Mouse (Mus musculus): ENCODE measurements at regions not wholly inside any gene's neighbourhood (a gene's known extent, or its start where the extent isn't known, plus 50 kb on each side); places are given as distances from the start of the nearest gene placed in this dataset.

DNA sequence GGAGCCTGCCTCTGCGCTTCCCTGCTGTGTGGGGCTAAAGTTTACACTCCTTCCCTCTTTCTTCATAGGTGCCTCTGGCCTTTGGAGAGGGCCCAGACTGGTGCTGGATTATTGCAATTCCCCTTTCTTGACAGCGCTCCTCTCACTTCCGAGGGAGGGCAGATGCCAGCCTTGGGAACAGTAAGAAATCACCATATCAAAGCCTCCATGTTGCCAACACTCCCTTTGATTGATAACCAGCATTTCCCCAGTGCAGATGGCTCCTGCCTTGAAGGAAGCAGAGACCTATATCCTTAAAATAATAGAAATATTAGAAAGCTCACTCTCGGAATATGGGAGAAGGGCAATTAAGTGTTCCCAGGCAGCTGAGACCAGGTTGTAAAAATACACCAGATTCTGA lies 63.1 kb upstream of the Cep295 start:
- no peak for DNase-seq (ENCODE audit: low read depth)

DNA sequence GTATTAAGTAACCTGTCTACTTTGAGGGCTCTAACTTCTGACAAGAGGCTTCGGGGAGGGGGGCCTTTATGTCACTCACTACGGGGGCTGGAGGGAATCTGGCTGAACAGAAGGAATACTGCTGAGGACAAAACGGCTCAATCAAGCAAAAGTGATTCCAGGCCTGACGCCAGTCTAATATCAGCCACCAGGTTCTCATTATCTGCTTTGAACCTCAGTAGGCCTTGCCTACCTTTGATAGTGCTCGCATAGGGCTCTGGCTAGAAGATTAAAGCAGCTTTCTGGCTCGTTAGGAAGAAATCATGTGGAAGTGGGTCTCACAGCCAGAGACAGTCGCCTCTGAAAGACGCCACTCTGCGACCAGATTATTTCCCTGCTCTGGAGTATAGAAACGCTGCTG lies 64.3 kb upstream of the Cep295 start:
- no peak for DNase-seq (ENCODE audit: low read depth)

- peak; percentile 2 for DNase-seq (ENCODE audit: low read depth)
These were observed 59.0 kb upstream of the Smco4 start for GRCm38 (mm10) chr9:15434279-15434678.

DNA sequence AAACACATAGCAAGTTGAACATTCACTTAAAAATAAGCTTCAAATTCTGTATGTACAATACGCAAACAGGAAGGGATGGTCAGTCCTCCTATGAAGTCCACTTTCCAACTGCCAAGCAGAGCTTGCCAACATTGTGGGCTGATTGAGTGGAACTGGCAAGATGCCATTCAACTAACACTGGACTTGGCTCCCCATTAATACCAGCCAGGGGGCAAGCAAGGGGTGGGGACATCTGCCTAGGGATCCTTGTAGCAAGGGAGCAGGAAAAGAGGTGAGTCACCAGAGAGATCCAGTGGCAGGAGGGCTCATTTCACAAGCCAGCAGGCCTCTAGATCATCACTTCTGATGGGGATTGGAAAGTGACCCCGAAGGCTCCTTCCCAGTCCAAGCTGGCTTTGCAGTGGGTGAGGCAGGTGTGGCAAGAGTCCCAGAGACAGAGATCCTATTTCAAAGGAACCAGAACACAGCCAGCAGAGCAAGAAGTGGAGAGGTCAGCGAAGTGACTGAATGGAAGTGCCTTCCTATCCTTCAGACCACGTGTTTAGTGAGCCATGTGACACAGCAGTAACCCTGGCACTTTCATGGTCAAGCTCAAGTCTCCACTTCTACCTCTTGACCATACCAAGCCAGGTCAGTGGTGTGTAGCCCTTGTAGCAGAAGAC lies 53.8 kb upstream of the Smco4 start:
- DNase-seq (ENCODE audit: low read depth): no peak

DNA sequence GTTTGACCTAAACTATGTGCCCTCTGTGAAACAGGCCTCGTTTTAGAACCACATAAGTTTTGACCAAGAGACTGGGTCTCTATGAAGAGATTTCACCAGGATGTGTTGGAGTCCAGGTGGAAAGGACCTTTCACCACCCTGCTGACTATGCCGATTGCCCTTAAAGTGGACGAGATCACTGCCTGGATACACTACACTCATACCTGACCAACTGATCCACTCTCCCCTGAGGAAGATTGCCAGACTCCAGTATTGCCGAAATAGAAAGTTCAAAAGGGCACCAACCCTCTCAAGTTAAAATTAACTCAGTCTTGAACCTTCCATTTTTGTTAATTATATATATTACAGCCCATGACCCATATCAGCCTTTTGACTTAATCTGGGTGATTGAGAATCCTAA lies 51.1 kb upstream of the Smco4 start:
- DNase-seq (ENCODE audit: low read depth): no peak
